30 mouse cellular contexts compared by ENCODE assay signal in genomic region chr2:117255415-117255814, GRCm38 (mm10).
"Had no signal": no experiment of that assay in that cellular context is flagged by ENCODE, and none has a peak within 500 bp of the region (broad histone marks: within the 10 kb centered on the region; RNA-seq: fewer than 3 reads in every experiment).

No protein-coding gene starts in this region.

- H3K27ac ChIP-seq: limb, embryonic 10.5 days; limb, embryonic 12.5 days; limb, embryonic 13.5 days; limb, embryonic 15.5 days; liver, embryonic 12.5 days; liver, embryonic 13.5 days; liver, embryonic 14.5 days; liver, embryonic 15.5 days; lung, embryonic 15.5 days; macrophage; midbrain, embryonic 10.5 days; midbrain, embryonic 12.5 days; midbrain, embryonic 13.5 days; midbrain, embryonic 15.5 days; neural tube, embryonic 12.5 days had no signal

- ATAC-seq: liver, embryonic 12.5 days; liver, postnatal 0 days; lung, postnatal 0 days; midbrain, embryonic 13.5 days; midbrain, embryonic 15.5 days; midbrain, embryonic 16.5 days had no signal

- H3K9ac ChIP-seq: limb, embryonic 12.5 days; limb, embryonic 13.5 days; limb, embryonic 15.5 days; liver, embryonic 12.5 days; liver, embryonic 13.5 days; liver, embryonic 14.5 days; liver, embryonic 15.5 days; liver, postnatal 0 days; lung, embryonic 14.5 days; lung, embryonic 15.5 days; midbrain, embryonic 12.5 days; midbrain, embryonic 13.5 days; midbrain, embryonic 15.5 days; neural tube, embryonic 12.5 days had no signal

- H3K27me3 ChIP-seq: limb, embryonic 12.5 days; limb, embryonic 13.5 days; limb, embryonic 15.5 days; liver, embryonic 12.5 days; liver, embryonic 13.5 days; liver, embryonic 15.5 days; lung, embryonic 15.5 days; megakaryocyte, embryonic 14.5 days; midbrain, embryonic 12.5 days; midbrain, embryonic 13.5 days; midbrain, embryonic 15.5 days; neural tube, embryonic 12.5 days had no signal

- H3K9me3 ChIP-seq: limb, embryonic 10.5 days; limb, embryonic 12.5 days; limb, embryonic 13.5 days; limb, embryonic 15.5 days; liver, embryonic 12.5 days; liver, embryonic 13.5 days; liver, embryonic 15.5 days; lung, embryonic 15.5 days; megakaryocyte, embryonic 14.5 days; midbrain, embryonic 10.5 days; midbrain, embryonic 12.5 days; midbrain, embryonic 13.5 days; midbrain, embryonic 15.5 days; neural tube, embryonic 12.5 days had no signal

- DNase-seq: left cerebral cortex, postnatal 4 days; liver; liver, embryonic 13.5 days; liver, postnatal 0 days; lung, adult 18-20 months; lung, adult 2 months; lung, embryonic 14.5 days; lung, postnatal 10 days; lung, postnatal 14 days; lung, postnatal 36 days; lung, postnatal 4 days; midbrain, embryonic 14.5 days had no signal

- H3K4me3 ChIP-seq: limb, embryonic 10.5 days; limb, embryonic 12.5 days; limb, embryonic 13.5 days; limb, embryonic 15.5 days; liver, embryonic 12.5 days; liver, embryonic 13.5 days; liver, embryonic 15.5 days; lung, embryonic 15.5 days; megakaryocyte, embryonic 14.5 days; midbrain, embryonic 10.5 days; midbrain, embryonic 12.5 days; midbrain, embryonic 13.5 days; midbrain, embryonic 15.5 days; myocyte; neural tube, embryonic 12.5 days had no signal
